Mouse (Mus musculus): ENCODE measurements around the gene Cbl.
"Not testable (repeated sequence)": the region's sequence is repeated elsewhere in the genome, so short reads cannot be mapped to it uniquely, and the experiment has no call there.

Cbl gene

GRCm38 (mm10) chr9:44126746-44127145 lies 107.1 kb downstream of the Cbl start:
- no peak for DNase-seq

GRCm38 (mm10) chr9:44125546-44126428 lies 108.1 kb downstream of the Cbl start:
- DNase-seq, result peak; percentile 84

- DNase-seq, result no peak
Observed at GRCm38 (mm10) chr9:44125026-44125425, 108.8 kb downstream of the Cbl start.

- DNase-seq, result no peak
Observed at GRCm38 (mm10) chr9:44124317-44124716, 109.5 kb downstream of the Cbl start.

- DNase-seq, result no peak
Observed at GRCm38 (mm10) chr9:44119948-44120465, 113.8 kb downstream of the Cbl start.

- DNase-seq, result peak; percentile 51
Observed at GRCm38 (mm10) chr9:44119011-44119410, 114.8 kb downstream of the Cbl start.

GRCm38 (mm10) chr9:44116182-44116581 lies 117.7 kb downstream of the Cbl start:
- DNase-seq, result no peak

- DNase-seq, result no peak
Observed at GRCm38 (mm10) chr9:44115599-44115998, 118.2 kb downstream of the Cbl start.

GRCm38 (mm10) chr9:44114453-44114852 lies 119.4 kb downstream of the Cbl start:
- no peak for DNase-seq

GRCm38 (mm10) chr9:44113105-44113789 lies 120.6 kb downstream of the Cbl start, which contains the start of the genes Gm49380 and Rnf26:
Gene Gm49380, minus strand, starts transcription at chr9:44113500.
Gene Rnf26, minus strand, starts transcription at chr9:44113517.
- DNase-seq, result peak; percentile 96

GRCm38 (mm10) chr9:44111909-44112308 lies 121.9 kb downstream of the Cbl start:
- not testable (repeated sequence) for DNase-seq

GRCm38 (mm10) chr9:44109360-44110095 lies 124.3 kb downstream of the Cbl start:
- DNase-seq, result peak; percentile 82

- DNase-seq, result no peak
Observed at GRCm38 (mm10) chr9:44108269-44109055, 125.4 kb downstream of the Cbl start.

GRCm38 (mm10) chr9:44107557-44108179 lies 126.2 kb downstream of the Cbl start:
- DNase-seq, result peak; percentile 66

GRCm38 (mm10) chr9:44107110-44107509 lies 126.7 kb downstream of the Cbl start, which contains the start of gene C1qtnf5:
Gene C1qtnf5, plus strand, starts transcription at chr9:44107245.
- peak; percentile 76 for DNase-seq

- no peak for DNase-seq
Observed at GRCm38 (mm10) chr9:44106596-44106995, 127.3 kb downstream of the Cbl start.

- DNase-seq, result no peak
Observed at GRCm38 (mm10) chr9:44106182-44106581, 127.7 kb downstream of the Cbl start.

GRCm38 (mm10) chr9:44105781-44106180 lies 128.1 kb downstream of the Cbl start:
- DNase-seq, result no peak

GRCm38 (mm10) chr9:44104881-44105280 lies 129.0 kb downstream of the Cbl start:
- no peak for DNase-seq

GRCm38 (mm10) chr9:44101490-44101889 lies 132.4 kb downstream of the Cbl start, which contains the start of gene Mfrp:
Gene Mfrp, plus strand, starts transcription at chr9:44101729.
- no peak for DNase-seq

GRCm38 (mm10) chr9:44096536-44096935 lies 137.3 kb downstream of the Cbl start:
- DNase-seq, result no peak
